Mouse (Mus musculus) testis, adult 2 months (tissue): Measurements from ENCODE around the gene Dram1.

Experiments used
- CTCF ChIP-seq: fragments of 200-500 bp; IDR thresholded peaks from 2 replicates; pipeline ENCODE4 v1.5.1; 2012; ENCODE audit warnings: low read depth, mild to moderate bottlenecking, inconsistent platforms, low read length, moderate library complexity; ENCODE audit not compliant: control insufficient read depth, insufficient read depth, insufficient replicate concordance
- POLR2A ChIP-seq: fragments of 200-500 bp; IDR thresholded peaks from 2 replicates; pipeline ENCODE4 v1.6.1; 2012; ENCODE audit warnings: low read depth, mild to moderate bottlenecking, inconsistent platforms, low read length, moderate library complexity; ENCODE audit not compliant: control insufficient read depth

DNA sequence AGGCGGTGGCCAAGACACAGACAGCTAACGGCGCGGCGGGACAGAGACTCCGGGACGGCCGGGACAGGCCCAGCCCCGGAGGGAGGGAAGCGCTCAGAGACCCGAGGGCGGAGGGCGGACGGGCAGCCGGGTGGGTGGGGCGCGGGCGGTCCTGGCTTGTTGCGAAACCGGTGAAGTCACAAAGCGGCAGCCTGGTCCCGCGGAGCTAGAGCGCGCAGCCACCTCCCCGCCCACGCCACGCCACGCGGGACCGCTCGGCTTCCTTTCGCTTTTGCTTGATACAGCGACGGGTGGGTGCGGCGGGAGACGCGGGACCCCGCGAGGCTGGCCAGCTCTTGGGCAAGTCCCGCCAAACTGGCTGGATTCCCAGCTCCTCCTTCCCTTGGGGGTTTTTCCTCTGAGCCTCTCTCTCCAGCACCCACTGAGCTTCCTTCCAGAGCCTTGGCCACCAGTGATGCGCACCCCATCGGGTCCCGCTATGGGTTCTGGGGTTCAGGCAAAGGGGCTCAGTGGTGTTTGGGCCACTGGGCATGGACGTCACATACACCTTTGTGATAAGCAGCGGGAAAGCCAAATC, 21.8 kb downstream of the Dram1 start:
- TF ChIP-seq POLR2A (peak; percentile 62), CTCF (no peak)
